Mouse (Mus musculus): Measurements from ENCODE around the gene Sprr2a1. TPM values are rescaled to one million over a fixed set of nuclear protein-coding genes. Genes with fewer than 3 reads are reported as not detected.
"Not testable (repeated sequence)": the region's sequence is repeated elsewhere in the genome, so short reads cannot be mapped to it uniquely, and the experiment has no call there.

The Sprr2a1 gene
- polyA plus RNA-seq, 1 experiment from 2014 or later = not detected

GRCm38 (mm10) chr3:92263462-92263861 lies 47.9 kb downstream of the Sprr2a1 start:
- not testable (repeated sequence) for H3K4me2 ChIP-seq (ENCODE audit: low read depth, low read length); H3K9ac ChIP-seq (replicated peaks); ATAC-seq; DNase-seq; H3K4me3 ChIP-seq (ENCODE audit: low read depth, low read length); H3K27ac ChIP-seq (ENCODE audit: low read depth); H3K27me3 ChIP-seq (ENCODE audit: insufficient read depth, low read length); H3K9me3 ChIP-seq (ENCODE audit: low read length); H3K4me1 ChIP-seq (ENCODE audit: insufficient read depth); H3K36me3 ChIP-seq (replicated peaks; ENCODE audit: insufficient read depth, low read length)
- WGBS (ENCODE audit: insufficient replicate concordance) = no CpG with 5 or more reads among the region's 2 CpGs

Other genes starting within 250 kb of the Sprr2a1 start
- gene Pglyrp3, start 201.2 kb upstream of the Sprr2a1 start, polyA plus RNA-seq (2015; fragmentation: Nextera tagmentation; extraction: Ambion mirVana) = not detected in 2 replicates
- 0.06 TPM in 1 of 2 replicates, not detected in the other for gene Lor, start 132.7 kb upstream of the Sprr2a1 start, polyA plus RNA-seq (2015; fragmentation: Nextera tagmentation; extraction: Ambion mirVana)
- not detected in 2 replicates for gene Prr9, start 91.9 kb upstream of the Sprr2a1 start, polyA plus RNA-seq (2015; fragmentation: Nextera tagmentation; extraction: Ambion mirVana)
- gene Lelp1, start 73.1 kb upstream of the Sprr2a1 start, polyA plus RNA-seq (2015; fragmentation: Nextera tagmentation; extraction: Ambion mirVana) = not detected in 2 replicates
- 0.21 TPM in 1 of 2 replicates, not detected in the other for gene Sprr2a2, start 121 bp downstream of the Sprr2a1 start, polyA plus RNA-seq (2015; fragmentation: Nextera tagmentation; extraction: Ambion mirVana)
- not detected in 2 replicates for gene Sprr2a3, start 69.6 kb downstream of the Sprr2a1 start, polyA plus RNA-seq (2015; fragmentation: Nextera tagmentation; extraction: Ambion mirVana)
- not detected in 2 replicates for gene Sprr2b, start 100.8 kb downstream of the Sprr2a1 start, polyA plus RNA-seq (2015; fragmentation: Nextera tagmentation; extraction: Ambion mirVana)
- gene Sprr2d, start 123.3 kb downstream of the Sprr2a1 start, polyA plus RNA-seq (2015; fragmentation: Nextera tagmentation; extraction: Ambion mirVana) = not detected in 2 replicates
- not detected in 2 replicates for gene Sprr2e, start 136.3 kb downstream of the Sprr2a1 start, polyA plus RNA-seq (2015; fragmentation: Nextera tagmentation; extraction: Ambion mirVana)
- not detected in 2 replicates for gene Sprr2f, start 149.4 kb downstream of the Sprr2a1 start, polyA plus RNA-seq (2015; fragmentation: Nextera tagmentation; extraction: Ambion mirVana)
- not detected in 2 replicates for gene Sprr2h, start 169.9 kb downstream of the Sprr2a1 start, polyA plus RNA-seq (2015; fragmentation: Nextera tagmentation; extraction: Ambion mirVana)
- not detected in 2 replicates for gene Sprr2i, start 192.2 kb downstream of the Sprr2a1 start, polyA plus RNA-seq (2015; fragmentation: Nextera tagmentation; extraction: Ambion mirVana)
- not detected in 2 replicates for gene Sprr2j-ps, start 202.3 kb downstream of the Sprr2a1 start, polyA plus RNA-seq (2015; fragmentation: Nextera tagmentation; extraction: Ambion mirVana)
- gene Gm9774, start 213.6 kb downstream of the Sprr2a1 start, polyA plus RNA-seq (2015; fragmentation: Nextera tagmentation; extraction: Ambion mirVana) = 4.1 and 4.5 TPM in 2 replicates
- gene Sprr2k, start 216.8 kb downstream of the Sprr2a1 start, polyA plus RNA-seq (2015; fragmentation: Nextera tagmentation; extraction: Ambion mirVana) = 0.18 TPM in 1 of 2 replicates, not detected in the other
- not detected in 2 replicates for gene Sprr1b, start 223.0 kb downstream of the Sprr2a1 start, polyA plus RNA-seq (2015; fragmentation: Nextera tagmentation; extraction: Ambion mirVana)
- gene Sprr3, start 242.9 kb downstream of the Sprr2a1 start, polyA plus RNA-seq (2015; fragmentation: Nextera tagmentation; extraction: Ambion mirVana) = not detected in 2 replicates

Measured in liver, postnatal 0 days (tissue).